ENCODE assay signal across 8 mouse cellular contexts in genomic region chr12:15815170-15815575, GRCm38 (mm10). TPM values are rescaled to one million over a fixed set of nuclear protein-coding genes. Genes with fewer than 3 reads are reported as not detected.
DNase-seq lines count a peak whose midpoint lies in the region; TF ChIP-seq lines count a peak whose summit lies in the region.

No protein-coding gene starts in this region.

- peaks cover 18% of the 10 kb centered on the region for H3K4me1 ChIP-seq in thymus, adult 2 months (replicated peaks; ENCODE audit: control insufficient read depth, insufficient read depth, low read length)
- peaks cover 11% of the 10 kb centered on the region; the same call in 1 of the 2 replicates for H3K4me1 ChIP-seq in lung, adult 2 months (ENCODE audit: control insufficient read depth, insufficient read depth, low read length)

- H3K27ac ChIP-seq in thymus, adult 2 months (ENCODE audit: control insufficient read depth, insufficient read depth, low read length), result peak overlapping the region; percentile 68

- DNase-seq in thymus, adult 2 months, result peak; percentile 43
- DNase-seq in thymus, postnatal 0 days (ENCODE audit: low spot score), result no peak
- peak; percentile 80 for DNase-seq in brain, embryonic 14.5 days (ENCODE audit: low read depth)
- DNase-seq in gastrocnemius, postnatal 4 days (ENCODE audit: low spot score in 2 of 2), result peak; percentile 34 to 51
- DNase-seq in kidney, adult 9 months, result peak; percentile 48
- DNase-seq in lung, adult 2 months, result peak; percentile 49
- peak; percentile 66 for DNase-seq in retina, embryonic 14.5 days (ENCODE audit: low spot score)
- no peak for DNase-seq in testis, postnatal 14 days (ENCODE audit: low spot score)

- no peaks in the 10 kb centered on the region for H3K36me3 ChIP-seq in thymus, adult 2 months (ENCODE audit: control insufficient read depth, insufficient read depth, low read length)

- no peak for TF ChIP-seq CTCF in thymus, adult 2 months (IDR thresholded peaks at IDR 0.05; ENCODE audit: borderline replicate concordance, control insufficient read depth, extremely low read depth, insufficient read depth, low read length, poor library complexity)
- TF ChIP-seq CTCF in brain, embryonic 14.5 days (IDR thresholded peaks at IDR 0.05; ENCODE audit: borderline replicate concordance, extremely low read depth, insufficient read depth, insufficient read length), result no peak
- TF ChIP-seq CTCF in lung, adult 2 months (IDR thresholded peaks at IDR 0.05; ENCODE audit: insufficient read depth, low read length), result no peak

- under 1% methylated on average over 23 of the region's 23 CpGs for WGBS in thymus, adult 2 months
- under 1% methylated on average over 23 of the region's 23 CpGs for WGBS in lung, adult 2 months

- TF ChIP-seq POLR2A in thymus, adult 2 months (IDR thresholded peaks at IDR 0.05; ENCODE audit: control insufficient read depth, extremely low read depth, insufficient read depth, low read length, poor library complexity), result no peak
- no peak for TF ChIP-seq POLR2A in brain, embryonic 14.5 days (IDR thresholded peaks at IDR 0.05; ENCODE audit: borderline replicate concordance, extremely low read depth, insufficient read depth, insufficient read length, poor library complexity, severe bottlenecking)
- no peak for TF ChIP-seq POLR2A in lung, adult 2 months (IDR thresholded peaks at IDR 0.05; ENCODE audit: borderline replicate concordance, extremely low read depth, low read depth, low read length)

- no peaks in the 10 kb centered on the region for H3K27me3 ChIP-seq in thymus, adult 2 months (ENCODE audit: control insufficient read depth, insufficient read depth, low read length)

- peak overlapping the region; percentile 87 for H3K4me3 ChIP-seq in thymus, adult 2 months (ENCODE audit: control insufficient read depth, insufficient read depth, low read length)
- peak overlapping the region; percentile 94 for H3K4me3 ChIP-seq in lung, adult 2 months (replicated peaks; ENCODE audit: extremely low read depth, low read depth, low read length)

RNA-seq across cellular contexts. Expression of gene Trib2, which starts 1.5 kb away (rescaled TPM):
- polyA plus RNA-seq in thymus, adult 2 months (2012; rRNA removed), result 46.3 and 49.5 TPM in 2 replicates
- 29.8 and 31.2 TPM in 2 replicates for polyA plus RNA-seq in thymus, postnatal 0 days (2015; fragmentation: Nextera tagmentation; extraction: Ambion mirVana)
- 84.3 and 113 TPM in 2 replicates for polyA plus RNA-seq in brain, embryonic 14.5 days (2012; rRNA removed)
- total RNA-seq in gastrocnemius, postnatal 4 days (2021), result 10 to 100 TPM; 38.8 to 43.4 TPM
- 34.0 and 36.0 TPM in 2 replicates for polyA plus RNA-seq in lung, adult 2 months (2012; rRNA removed)

Comparison
In these comparisons a context has a peak if more than half of its experiments do, and no peak if none do; other contexts are left out.
1. DNase-seq: peak in thymus, adult 2 months (single experiment), brain, embryonic 14.5 days (single experiment), gastrocnemius, postnatal 4 days (2 of 2), kidney, adult 9 months (single experiment), lung, adult 2 months (single experiment) and retina, embryonic 14.5 days (single experiment); none in thymus, postnatal 0 days (single experiment) and testis, postnatal 14 days (single experiment).